Mouse (Mus musculus): Measurements from ENCODE around the gene Adk. TPM values are rescaled to one million over a fixed set of nuclear protein-coding genes. Genes with fewer than 3 reads are reported as not detected.
A peak's percentile ranks its signal among the peaks of the same experiment; 100 is the strongest.

Gene Adk
- total RNA-seq, 2 experiments from 2014 or later, result 38.6 to 52.8 TPM

DNA sequence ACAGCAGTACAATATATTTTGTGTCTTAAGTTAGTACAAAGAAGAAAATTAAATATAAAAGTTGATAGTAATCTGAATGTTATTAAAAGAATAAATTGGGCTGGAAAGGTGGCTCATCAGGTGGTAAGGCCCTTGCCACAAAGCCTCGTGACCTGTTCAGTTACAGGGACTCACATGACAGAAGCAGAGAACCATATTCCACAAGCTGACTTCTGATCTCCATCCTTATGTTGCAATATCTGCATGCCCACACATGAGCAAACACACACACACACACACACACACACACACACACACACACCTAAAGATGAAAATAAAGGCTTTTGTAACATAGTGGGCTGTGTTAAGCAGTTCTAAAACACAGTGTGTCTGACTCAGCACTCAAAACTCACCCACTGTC lies 90.2 kb downstream of the Adk start:
- no peak for ATAC-seq (replicated peaks; ENCODE audit: low FRiP score, poor library complexity, severe bottlenecking)

DNA sequence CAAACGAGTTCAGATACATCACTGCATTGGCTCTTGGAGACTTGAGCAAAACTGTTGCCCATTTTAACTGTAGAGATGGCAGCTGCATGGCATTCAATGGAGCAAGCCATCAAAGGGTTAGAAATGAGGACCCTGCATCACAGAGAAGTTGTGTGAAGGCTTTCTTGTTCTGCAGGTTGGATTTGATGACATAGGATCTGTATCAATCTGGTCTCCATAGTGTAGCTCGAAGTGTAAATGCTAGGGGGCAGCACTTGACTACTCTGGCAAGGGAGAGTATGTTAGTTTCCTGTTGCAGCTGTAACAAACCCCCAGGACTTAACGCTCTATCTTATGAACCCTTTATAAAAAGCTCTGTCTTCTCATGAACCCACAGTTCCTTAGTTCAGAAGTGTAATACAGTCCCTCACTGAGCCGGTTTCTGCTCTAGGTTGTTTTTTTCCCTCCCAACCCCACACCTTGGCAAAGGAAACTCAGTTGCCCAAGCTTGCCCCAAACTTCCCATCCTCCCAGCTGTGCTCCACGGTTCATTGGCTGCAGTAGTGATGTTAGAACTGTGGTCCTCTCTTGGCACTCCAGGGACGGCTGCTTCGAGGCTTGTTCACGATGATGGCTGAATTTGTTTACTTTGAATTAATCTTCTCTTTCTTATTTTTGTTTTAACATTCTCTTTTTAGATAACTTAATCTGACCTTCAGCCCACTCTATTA lies 91.2 kb downstream of the Adk start:
- ATAC-seq (replicated peaks; ENCODE audit: low FRiP score, poor library complexity, severe bottlenecking), result no peak

DNA sequence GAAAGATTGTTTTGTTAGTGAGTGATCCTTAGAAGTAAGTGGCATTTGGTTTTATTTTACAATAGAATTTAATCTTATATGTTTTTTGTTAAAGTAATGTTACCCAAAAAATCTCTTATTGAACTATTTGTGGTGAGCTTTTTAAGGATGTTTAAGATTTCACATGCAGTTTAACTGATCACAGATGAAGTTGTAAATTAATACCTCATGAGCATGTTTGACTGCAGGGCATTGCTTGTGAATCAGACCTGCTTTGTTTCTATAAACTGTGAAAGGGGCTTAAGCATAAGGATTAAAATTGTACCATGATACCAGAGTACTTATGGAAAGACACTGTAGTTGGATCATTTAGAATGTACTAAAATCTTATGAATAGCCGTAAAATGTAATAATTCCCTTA lies 94.8 kb downstream of the Adk start:
- no peak for ATAC-seq (replicated peaks; ENCODE audit: low FRiP score, poor library complexity, severe bottlenecking)

DNA sequence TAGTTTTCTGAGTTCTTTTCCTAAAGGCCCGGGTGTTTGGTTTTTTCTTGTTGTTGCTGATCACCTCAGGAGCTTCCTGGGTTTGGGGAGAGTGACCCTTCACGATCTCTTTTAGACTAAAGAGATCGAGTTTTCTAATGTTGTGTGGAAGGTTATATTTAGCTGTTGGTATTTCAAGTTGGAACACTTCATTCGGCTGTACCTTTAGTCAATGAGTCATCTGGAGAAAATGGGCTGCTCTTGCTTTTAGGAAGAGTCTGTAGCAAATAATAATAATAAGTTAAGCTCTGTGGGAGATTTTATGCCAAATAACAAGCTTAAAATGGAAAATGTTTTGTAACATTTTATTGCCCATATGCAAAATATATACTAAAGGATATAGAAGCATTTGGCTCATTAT lies 97.9 kb downstream of the Adk start:
- no peak for ATAC-seq (replicated peaks; ENCODE audit: low FRiP score, poor library complexity, severe bottlenecking)

DNA sequence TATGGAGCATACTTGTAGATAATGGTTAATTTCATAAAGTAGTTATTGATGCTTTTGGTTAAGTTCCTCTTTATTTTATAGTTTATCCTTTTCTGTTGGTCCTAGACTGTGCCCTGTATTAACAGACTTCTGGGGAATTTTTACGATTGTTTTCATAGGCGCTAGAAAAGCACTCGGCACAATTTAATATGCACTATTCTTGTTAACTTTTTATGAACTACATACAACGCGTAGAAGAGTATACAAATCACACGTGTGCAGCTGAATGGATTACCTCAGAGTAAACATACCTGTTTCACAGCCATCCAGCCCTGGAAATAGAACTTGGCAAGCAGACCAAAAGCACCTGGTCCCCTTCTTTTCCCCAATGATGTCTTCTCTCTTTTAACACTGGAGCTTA lies 99.7 kb downstream of the Adk start:
- no peak for ATAC-seq (replicated peaks; ENCODE audit: low FRiP score, poor library complexity, severe bottlenecking)

DNA sequence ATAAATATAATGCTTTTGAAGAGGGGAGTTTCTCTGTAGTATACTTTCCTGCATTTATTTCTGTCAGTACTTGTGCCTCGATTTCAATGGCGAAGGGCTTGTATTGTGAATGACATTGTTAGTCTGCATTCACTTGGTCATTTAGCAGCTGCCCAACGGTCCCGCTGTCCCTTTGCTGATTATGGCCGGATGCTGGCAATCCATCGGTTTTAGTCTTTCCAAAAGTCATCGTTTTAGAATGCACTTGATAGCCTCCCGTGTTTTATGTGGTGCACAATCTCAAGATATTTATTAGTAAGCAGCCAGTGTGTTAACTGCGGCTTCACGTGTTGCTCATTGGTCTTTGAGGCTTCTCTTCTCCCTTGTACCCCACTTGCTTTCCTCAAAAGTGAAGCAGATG lies 113.3 kb downstream of the Adk start:
- no peak for ATAC-seq (replicated peaks; ENCODE audit: low FRiP score, poor library complexity, severe bottlenecking)

DNA sequence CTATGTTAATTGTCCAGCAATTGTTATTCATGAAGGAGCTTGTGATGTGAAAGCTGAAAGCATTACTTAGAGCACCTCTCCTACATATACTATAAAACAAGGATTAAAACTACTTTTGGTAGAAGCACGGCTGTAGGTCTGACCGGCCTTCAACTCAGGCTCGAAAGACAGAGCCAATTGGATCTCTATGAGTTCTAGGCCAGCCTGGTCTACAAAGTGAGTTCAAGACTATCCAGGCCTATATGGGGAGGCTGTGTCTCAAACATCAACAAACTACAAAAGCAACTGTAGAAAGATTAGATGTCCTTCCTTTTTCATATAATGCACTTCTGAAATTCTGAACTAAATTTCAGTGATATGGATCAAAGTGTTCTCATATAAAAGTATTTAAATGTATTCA lies 113.7 kb downstream of the Adk start:
- ATAC-seq (replicated peaks; ENCODE audit: low FRiP score, poor library complexity, severe bottlenecking), result no peak

DNA sequence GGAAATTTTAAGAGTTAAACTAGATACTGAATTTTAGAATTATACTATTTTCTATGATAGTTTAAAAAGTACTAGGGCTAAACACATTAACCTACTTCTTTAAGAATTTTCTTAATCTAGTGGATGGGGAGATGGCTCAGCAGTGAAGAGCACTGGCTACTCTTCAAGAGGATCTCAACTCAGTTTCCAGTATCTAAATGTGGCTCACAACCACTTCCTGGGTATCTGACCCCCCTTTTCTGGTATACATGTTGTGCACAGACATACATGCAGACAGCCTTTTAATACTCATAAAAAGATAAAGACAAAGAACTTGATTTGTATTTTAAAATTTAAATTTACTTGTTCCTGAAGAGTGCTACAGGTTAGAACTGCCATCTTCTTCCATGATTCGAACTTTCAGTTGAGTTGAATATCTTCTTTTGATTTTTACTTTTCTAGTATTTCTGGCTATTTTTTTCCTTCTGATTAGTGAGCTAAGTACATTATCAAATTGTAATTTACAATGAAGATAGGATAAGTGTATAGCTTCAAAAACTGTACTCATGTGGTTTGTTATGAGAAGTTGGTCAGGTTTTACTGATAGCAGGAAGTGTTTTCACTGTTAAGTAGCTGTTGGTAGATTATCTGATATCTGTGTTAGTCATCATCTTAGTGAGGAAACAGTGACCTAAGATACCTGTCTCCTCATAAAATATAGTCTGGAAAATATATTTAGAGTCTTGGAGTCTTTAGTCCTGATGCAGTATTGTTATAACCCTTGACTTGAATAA lies 121.8 kb downstream of the Adk start:
- no peak for ATAC-seq (replicated peaks; ENCODE audit: low FRiP score, poor library complexity, severe bottlenecking)

DNA sequence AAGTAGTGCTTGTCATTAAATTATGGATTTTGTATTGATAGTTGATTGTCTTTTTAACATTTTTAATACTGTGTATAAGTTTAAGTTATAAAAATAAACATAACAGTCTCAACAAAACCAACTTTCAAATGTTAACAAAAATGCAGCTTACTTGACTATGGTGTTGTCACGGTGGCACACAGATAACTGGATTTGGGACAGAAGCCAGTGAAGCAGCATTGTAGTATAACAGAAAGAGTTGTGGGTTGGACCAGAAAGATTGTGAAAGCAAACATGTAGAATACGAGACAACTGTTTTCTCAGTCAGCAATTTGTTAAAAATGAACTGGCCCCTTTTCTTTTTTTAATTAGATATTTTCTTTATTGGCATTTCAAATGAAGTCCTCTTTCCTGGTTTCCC lies 122.4 kb downstream of the Adk start:
- no peak for ATAC-seq (replicated peaks; ENCODE audit: low FRiP score, poor library complexity, severe bottlenecking)

DNA sequence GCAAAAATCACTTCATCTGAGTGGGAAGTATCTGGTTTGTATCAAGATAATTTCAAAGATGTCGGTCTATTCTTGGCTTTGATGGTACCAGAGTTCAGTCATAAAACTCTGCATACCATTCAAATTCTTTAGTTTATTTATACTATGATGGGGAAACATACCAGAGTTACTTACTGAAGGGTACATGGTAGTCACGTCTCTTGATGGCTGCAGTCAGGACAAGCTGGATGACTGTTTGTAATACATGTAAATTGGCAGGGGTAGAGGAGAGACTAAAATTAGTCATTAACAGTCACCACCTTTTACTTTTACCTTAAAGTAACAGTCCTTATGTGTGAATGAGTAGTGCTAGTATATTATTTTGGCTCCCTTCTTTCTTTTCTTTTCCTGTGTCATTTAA lies 125.4 kb downstream of the Adk start:
- ATAC-seq (replicated peaks; ENCODE audit: low FRiP score, poor library complexity, severe bottlenecking), result no peak

DNA sequence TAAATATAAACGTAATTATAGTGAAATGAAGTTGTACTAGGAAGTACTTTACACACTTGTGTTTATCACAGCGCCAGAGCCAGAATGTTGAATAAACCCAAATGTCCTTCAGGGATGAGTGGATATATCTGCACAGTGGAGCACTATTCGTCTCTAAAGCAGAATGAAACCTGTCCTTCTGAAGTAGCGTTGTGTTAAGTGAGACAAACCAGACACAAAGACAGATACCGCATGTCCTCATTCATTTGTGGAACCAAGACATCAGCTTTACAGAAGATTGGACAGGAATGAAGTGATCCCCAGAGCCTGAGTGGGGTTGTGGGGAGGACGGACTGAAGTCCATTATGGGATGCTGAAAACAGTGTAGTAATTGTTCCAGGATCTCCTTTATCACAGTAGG lies 126.0 kb downstream of the Adk start:
- ATAC-seq (replicated peaks; ENCODE audit: low FRiP score, poor library complexity, severe bottlenecking), result no peak

DNA sequence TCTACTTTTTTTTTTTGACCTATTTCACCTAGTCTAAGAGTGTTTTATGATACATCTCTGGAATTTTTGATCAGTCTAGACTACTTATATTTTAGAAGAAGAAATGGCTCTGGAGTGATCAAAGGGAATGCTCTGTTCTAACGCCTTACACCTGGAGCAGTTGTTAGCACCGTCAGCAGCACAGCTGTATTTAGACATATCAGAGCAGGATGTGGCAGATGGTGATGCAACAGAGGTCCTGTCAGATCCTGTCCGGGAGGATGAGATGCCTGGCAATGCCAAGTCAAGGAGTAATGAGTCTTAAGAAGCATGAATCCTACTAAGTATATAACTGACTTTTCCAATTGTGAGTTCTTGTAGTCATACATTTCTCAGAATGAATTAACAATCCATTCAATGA lies 128.7 kb downstream of the Adk start:
- ATAC-seq (replicated peaks; ENCODE audit: low FRiP score, poor library complexity, severe bottlenecking), result no peak

DNA sequence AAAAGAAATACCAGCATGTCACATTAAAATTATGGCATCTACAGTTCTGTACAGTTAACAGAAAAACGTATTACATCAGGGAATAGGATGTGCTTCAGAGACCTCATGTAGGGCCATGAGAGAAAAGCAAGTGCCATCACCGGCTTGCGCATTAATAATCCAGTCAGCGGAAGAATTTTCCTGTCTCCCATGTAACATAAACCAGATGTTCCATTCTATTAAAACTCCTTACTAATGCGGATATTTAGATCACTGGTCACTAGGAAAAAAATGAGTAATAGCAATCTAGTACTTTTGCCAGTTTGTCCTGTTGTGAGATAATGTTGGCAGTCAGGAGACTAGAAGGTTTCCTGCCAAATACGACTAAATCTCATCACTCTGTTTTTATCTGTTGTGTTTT lies 139.6 kb downstream of the Adk start:
- no peak for ATAC-seq (replicated peaks; ENCODE audit: low FRiP score, poor library complexity, severe bottlenecking)

DNA sequence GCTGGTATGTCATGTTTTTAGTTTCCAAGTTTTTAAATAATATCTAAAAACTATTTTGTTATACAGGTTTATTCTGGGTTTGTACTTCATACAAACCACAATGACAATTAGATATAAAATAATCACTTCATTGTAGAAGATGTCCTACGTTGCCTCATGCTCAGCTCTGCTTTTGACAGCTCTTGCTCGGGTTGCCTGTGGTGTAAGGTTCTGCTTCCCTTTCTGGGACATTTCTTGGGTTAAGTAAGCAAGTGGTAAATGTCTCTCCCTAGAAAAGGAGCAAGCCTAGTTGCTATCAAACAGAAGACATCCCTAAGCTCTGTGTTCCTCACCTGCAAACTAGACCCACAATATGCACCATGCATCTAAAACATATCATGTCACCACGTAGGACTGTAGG lies 140.4 kb downstream of the Adk start:
- ATAC-seq (replicated peaks; ENCODE audit: low FRiP score, poor library complexity, severe bottlenecking), result no peak

DNA sequence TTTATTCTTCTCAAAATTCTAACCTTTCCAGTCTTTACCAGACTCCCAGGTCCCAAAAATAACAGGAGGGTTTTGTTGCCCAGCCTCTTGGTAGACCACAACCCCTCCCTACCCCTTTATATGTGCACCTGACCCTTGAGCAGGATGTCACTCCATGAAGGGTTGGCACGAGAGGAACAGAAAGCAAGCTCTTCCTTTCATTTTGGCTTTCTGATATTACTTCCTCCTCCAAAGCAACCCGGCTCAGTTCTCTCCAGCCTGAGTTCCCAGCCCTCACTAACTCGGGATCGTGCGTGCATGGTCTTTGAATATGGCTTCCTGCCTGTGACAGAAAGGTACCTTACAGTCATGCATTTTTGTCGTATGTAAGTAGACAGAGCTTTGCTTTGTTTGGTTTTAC lies 142.0 kb downstream of the Adk start:
- ATAC-seq (replicated peaks; ENCODE audit: low FRiP score, poor library complexity, severe bottlenecking), result no peak

DNA sequence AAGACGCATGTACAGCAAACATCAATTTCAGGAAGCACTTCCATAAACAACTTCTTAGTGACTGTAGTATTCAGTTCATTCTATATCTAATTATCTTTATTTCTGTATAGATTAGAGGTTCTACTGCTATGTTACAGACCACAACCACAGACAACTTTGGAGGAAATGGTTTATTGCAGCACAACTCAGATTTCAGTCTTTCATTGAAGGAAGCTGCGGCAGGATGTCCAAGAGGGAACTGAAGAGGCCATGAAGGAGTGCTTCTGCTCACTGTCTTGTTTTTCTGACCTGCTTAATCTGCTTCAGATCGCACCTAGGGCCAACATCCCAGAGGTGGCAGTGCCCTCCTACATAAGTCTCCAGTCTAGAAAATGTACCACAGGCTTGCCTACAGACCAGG lies 148.5 kb downstream of the Adk start:
- ATAC-seq (replicated peaks; ENCODE audit: low FRiP score, poor library complexity, severe bottlenecking), result no peak

DNA sequence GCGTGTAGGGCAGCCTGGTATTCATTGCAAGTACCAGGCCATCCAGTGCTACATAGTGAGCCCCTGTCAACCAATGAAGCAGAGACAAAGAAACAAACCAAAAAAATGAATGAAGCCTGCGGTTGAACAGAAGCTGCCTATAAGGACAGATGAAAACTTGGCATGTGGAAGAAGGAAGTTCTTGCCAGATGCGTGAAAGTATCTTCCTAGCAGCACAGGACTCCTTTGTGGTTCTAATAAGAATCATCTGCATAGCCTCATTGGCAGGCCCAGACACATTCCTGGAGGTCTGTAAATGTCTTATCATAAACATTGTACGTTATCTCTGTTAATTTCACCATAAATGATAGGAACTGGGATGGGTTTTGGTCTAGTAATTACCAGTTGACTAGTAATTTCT lies 154.1 kb downstream of the Adk start:
- no peak for ATAC-seq (replicated peaks; ENCODE audit: low FRiP score, poor library complexity, severe bottlenecking)

DNA sequence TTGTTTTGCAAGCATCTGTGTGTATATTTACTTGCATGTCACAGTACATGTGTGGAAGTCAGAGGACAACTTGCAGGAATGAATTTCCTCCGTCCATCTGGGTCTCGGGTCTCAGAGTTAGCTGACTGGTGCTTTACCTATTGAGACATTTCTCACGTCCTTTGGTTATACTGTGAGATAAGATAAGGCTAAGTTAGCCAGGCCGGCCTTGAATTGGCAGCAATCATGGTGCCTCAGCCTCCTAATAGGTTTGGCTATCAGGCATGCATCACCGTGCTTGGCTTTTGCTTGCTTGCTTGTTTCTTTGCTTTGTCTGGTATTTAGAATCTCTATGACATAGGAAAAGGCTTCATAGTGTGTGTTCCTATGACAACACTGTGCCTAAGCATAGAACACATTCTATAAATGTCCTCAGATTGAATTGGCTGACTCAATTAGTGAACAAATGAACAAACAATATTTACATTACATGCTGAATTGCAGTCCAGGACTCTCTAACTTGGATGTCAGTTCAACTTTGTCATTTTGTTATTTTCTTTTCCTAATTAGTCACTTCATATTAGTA lies 169.3 kb downstream of the Adk start:
- no peak for ATAC-seq (replicated peaks; ENCODE audit: low FRiP score, poor library complexity, severe bottlenecking)

DNA sequence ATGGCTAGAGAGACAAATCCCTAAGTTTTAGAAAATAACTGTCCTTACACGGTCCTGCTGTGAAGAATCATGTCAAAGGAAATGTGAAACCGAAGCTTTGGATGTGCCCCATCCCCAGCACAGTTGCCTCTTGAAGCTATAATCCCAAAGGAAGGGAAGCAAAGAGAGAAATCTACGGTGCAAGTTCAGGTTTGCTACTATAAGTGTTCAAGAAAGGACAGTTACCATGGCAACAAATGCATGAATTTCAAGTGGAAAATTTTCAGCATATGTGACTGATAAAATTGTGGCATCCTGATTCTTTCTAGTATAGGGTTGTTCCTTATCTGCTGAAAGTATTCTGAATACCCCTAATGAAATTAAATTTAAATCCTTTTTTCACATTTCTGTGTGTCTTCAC lies 169.8 kb downstream of the Adk start:
- no peak for ATAC-seq (replicated peaks; ENCODE audit: low FRiP score, poor library complexity, severe bottlenecking)

DNA sequence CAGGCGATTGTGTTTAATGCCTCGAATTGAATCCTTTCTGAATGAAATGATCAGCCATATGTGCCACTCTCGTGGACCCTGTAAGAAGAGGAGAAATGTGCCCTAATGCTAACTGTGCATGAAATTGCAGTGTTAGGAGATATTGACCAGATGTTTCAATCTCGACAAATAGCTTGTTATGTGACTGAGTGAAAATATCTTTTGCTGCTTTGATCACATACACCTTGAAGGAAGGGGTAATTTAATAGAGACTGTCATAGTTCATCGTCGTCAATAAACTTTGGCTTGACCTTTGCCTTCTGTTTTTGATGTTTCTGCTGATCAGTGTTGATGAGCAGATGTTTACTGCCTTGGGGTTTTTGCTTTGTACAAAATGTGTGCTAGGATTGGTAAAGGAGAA lies 171.1 kb downstream of the Adk start:
- no peak for ATAC-seq (replicated peaks; ENCODE audit: low FRiP score, poor library complexity, severe bottlenecking)

DNA sequence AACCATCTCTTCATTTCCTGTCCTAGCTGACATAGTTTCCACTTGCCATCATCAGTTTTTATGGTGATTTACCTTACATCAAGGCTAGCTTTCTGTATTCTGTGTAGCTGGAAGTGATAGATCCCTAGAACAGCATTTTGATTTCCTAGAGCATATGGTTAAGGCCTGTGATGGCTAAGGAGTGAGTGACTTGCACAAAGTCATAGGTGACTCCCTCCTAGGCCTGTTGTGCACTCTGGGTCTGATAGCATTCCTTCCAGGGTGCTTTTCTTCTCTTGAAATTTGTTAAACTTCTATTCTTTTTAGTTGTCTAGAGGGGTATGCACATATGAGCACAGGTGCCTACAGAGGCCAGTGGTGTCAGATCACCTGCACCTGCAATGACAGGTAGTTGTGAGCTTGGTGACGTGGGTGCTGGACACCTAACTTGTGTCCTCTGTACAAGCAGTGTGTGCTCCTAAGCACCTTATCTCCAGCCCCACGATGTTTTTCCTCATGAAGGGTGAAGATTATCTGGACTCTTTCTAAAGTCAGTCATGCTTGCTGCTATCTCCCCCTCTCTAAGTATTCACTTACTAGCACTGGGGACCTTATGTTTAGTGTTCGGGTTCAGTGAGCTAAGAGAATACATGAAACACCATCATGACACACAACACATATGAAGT lies 171.7 kb downstream of the Adk start:
- ATAC-seq (replicated peaks; ENCODE audit: low FRiP score, poor library complexity, severe bottlenecking), result peak; percentile 49; the same call in 1 of the 2 replicates
